Mouse (Mus musculus) ES-E14 (cell line): ENCODE measurements around the gene Rnf214.

Source experiments
- CHD2 ChIP-seq: IDR thresholded peaks from 2 replicates; pipeline ENCODE4 v1.6.1; 2014; ENCODE audit warnings: mild to moderate bottlenecking, low read depth, low read length, inconsistent platforms
- HCFC1 ChIP-seq: IDR thresholded peaks from 2 replicates; pipeline ENCODE4 v1.6.1; 2012; ENCODE audit warnings: low read length, inconsistent platforms, borderline replicate concordance; ENCODE audit not compliant: insufficient read depth
- MAFK ChIP-seq: IDR thresholded peaks from 2 replicates; pipeline ENCODE4 v1.6.1; 2014; ENCODE audit warnings: mild to moderate bottlenecking, low read depth, low read length, inconsistent platforms; ENCODE audit not compliant: insufficient read depth
- ZC3H11A ChIP-seq: IDR thresholded peaks from 2 replicates; pipeline ENCODE4 v1.6.1; 2012; ENCODE audit warnings: low read depth, mild to moderate bottlenecking, inconsistent platforms, low read length, borderline replicate concordance
- ZNF384 ChIP-seq: IDR thresholded peaks from 2 replicates; pipeline ENCODE4 v1.6.1; 2012; ENCODE audit warnings: low read depth, low read length, inconsistent platforms

DNA sequence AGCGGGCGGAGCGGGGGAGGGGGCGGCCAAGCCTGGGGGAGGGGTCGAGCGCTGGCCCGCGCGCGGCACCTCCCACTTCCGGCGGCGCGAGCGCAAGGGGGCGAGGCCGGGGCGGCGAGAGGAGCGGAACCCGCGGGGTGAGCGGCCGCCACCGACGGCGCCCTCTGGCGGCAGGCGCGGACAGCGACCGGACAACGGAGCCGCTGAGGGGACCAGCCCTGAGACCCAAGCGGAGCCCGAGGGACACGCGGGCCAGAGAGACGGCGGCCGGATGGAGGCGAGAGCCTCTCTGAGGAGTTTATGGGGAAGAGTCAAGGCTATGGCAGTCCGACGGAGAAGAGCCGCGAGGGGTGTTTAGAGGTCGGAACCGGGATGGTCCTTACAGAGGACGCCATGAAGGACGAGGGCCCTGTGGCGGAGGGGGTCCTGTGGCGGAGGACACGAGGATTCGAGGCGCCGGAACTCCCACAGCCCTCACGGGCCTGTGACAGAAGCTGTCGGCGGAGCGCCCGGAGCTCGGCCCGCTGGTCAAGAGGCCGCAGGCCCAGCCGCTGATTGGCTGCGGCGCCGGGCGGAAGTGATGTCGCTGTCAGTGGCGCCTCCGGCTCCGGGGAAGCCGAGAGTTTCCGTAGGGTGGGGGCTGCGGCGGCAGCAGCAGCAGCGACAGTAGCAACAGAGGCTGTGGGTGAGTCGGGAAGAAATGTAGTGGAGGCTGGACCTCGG lies at the start of gene Rnf214, which contains the start of gene Pcsk7:
- TF ChIP-seq MAFK (no peak), ZNF384 (no peak), HCFC1 (no peak), ZC3H11A (no peak), CHD2 (no peak)
